Mouse (Mus musculus) embryonic fibroblast, embryonic 13.5 days (primary cell): ENCODE data around the gene Pik3c2b. TPM values are rescaled to one million over a fixed set of nuclear protein-coding genes. Genes with fewer than 3 reads are reported as not detected.
A peak's percentile ranks its signal among the peaks of the same experiment; 100 is the strongest.

Experiments
- H3K27ac ChIP-seq: 2 replicates; pipeline ENCODE4 v1.5.1; 2012; ENCODE audit warnings: low read length, control low read depth, inconsistent platforms; ENCODE audit not compliant: insufficient read depth
- H3K4me1 ChIP-seq: 2 replicates; pipeline ENCODE4 v1.6.1; 2011; ENCODE audit warnings: low read length; ENCODE audit not compliant: control insufficient read depth, insufficient read depth
- H3K4me3 ChIP-seq: 2 replicates; pipeline ENCODE4 v1.5.1; 2011; ENCODE audit warnings: mild to moderate bottlenecking, control low read depth, low read length; ENCODE audit not compliant: insufficient read depth
- CTCF ChIP-seq: IDR thresholded peaks from 2 replicates; pipeline ENCODE4 v1.5.1; 2011; ENCODE audit warnings: mild to moderate bottlenecking, control low read depth, low read length, moderate library complexity, borderline replicate concordance; ENCODE audit not compliant: insufficient read depth
- POLR2A ChIP-seq: IDR thresholded peaks from 2 replicates; pipeline ENCODE4 v1.6.1; 2011; ENCODE audit warnings: low read depth, mild to moderate bottlenecking, control low read depth, low read length, moderate library complexity
- polyA plus RNA-seq: library from polyadenylated mRNA; stranded (reverse); fragments of >200 nt; gene quantifications from 2 replicates; pipeline ENCODE4 v1.2.4, GENCODE M21; 2011; ENCODE audit warnings: low read depth; ENCODE audit not compliant: missing spikeins, insufficient read length

The Pik3c2b gene
- polyA plus RNA-seq, 1 experiment: 3.2 TPM

DNA sequence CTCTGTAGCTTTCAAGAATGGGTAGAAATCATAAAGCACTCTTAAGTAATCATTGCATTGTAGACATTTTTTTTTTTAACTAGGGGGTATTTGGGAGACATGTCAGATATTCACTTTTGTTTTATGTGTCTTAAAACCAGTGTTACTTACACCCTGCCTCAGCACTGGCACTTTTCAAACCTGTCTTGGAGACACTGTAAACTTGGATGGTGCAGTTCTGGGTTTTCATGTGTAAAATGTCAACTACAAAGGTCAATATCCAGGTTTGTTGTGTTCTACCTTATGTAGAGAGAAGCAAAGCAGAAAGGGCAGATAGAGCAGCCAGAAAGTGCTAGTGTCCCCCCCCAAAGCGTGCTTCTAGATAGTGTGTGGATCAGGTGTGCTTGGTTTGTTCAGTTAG is 92.9 kb downstream of the Pik3c2b start:
- Histone ChIP-seq H3K27ac (no peak overlapping the region), H3K4me3 (no peak overlapping the region), H3K4me1 (no peaks in the 10 kb centered on the region)
- TF ChIP-seq POLR2A (no peak), CTCF (no peak)

- TF ChIP-seq CTCF (peak; percentile 75; the same call in 1 of the 2 replicates), POLR2A (no peak)
- Histone ChIP-seq H3K27ac (no peak overlapping the region), H3K4me1 (no peaks in the 10 kb centered on the region), H3K4me3 (no peak overlapping the region)
Measured at GRCm38 (mm10) chr1:133146014-133147009, 100.8 kb downstream of the Pik3c2b start.

GRCm38 (mm10) chr1:133147324-133147723 is 101.9 kb downstream of the Pik3c2b start:
- no peak for TF ChIP-seq POLR2A
- no peak for TF ChIP-seq CTCF
- no peaks in the 10 kb centered on the region for H3K4me1 ChIP-seq
- H3K27ac ChIP-seq: no peak overlapping the region
- H3K4me3 ChIP-seq: no peak overlapping the region

- no peak overlapping the region for H3K4me3 ChIP-seq
- TF ChIP-seq CTCF (no peak), POLR2A (no peak)
- H3K27ac ChIP-seq: no peak overlapping the region
- H3K4me1 ChIP-seq: no peaks in the 10 kb centered on the region
Measured at GRCm38 (mm10) chr1:133148122-133148521, 102.7 kb downstream of the Pik3c2b start.

- TF ChIP-seq POLR2A (no peak), CTCF (no peak)
- Histone ChIP-seq H3K4me3 (no peak overlapping the region), H3K27ac (no peak overlapping the region), H3K4me1 (no peaks in the 10 kb centered on the region)
Measured at GRCm38 (mm10) chr1:133150556-133150955, 105.1 kb downstream of the Pik3c2b start.

DNA sequence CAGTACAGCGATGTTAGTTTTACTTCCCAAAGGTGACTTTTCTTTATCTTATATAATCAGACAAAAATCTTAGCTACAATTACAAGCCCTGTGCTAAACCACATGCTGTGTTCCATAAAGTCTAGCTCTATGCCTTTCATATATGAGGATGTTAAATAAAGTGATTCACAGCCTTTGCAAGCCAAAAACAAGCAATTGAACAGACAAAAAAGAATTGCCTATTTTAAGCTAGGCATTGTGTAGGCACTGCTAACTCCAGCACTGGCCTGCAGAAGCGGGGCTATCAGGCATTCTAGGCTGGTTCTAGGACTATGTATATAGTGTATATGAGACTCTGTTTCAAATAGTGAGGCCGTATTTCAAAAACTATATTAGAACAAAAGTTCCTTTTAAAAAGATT is 106.7 kb downstream of the Pik3c2b start:
- no peaks in the 10 kb centered on the region for H3K4me1 ChIP-seq
- H3K4me3 ChIP-seq: no peak overlapping the region
- H3K27ac ChIP-seq: no peak overlapping the region
- no peak for TF ChIP-seq CTCF
- TF ChIP-seq POLR2A: no peak

GRCm38 (mm10) chr1:133155270-133155669 is 109.8 kb downstream of the Pik3c2b start:
- H3K27ac ChIP-seq: no peak overlapping the region
- no peak for TF ChIP-seq POLR2A
- TF ChIP-seq CTCF: no peak
- no peak overlapping the region for H3K4me3 ChIP-seq
- H3K4me1 ChIP-seq: no peaks in the 10 kb centered on the region

Other genes with a start within 250 kb of the Pik3c2b start
- gene Lrrn2, start 165.4 kb upstream of the Pik3c2b start, polyA plus RNA-seq: 0.46 and 0.70 TPM in 2 replicates
- 97.1 and 122 TPM in 2 replicates for gene Mdm4, start 15.1 kb upstream of the Pik3c2b start, polyA plus RNA-seq
- gene Ppp1r15b, start 85.5 kb downstream of the Pik3c2b start, polyA plus RNA-seq: 55.8 and 63.3 TPM in 2 replicates
- 2.6 and 3.6 TPM in 2 replicates for gene Plekha6, start 118.5 kb downstream of the Pik3c2b start, polyA plus RNA-seq